Mouse (Mus musculus) MN1 (cell line): ENCODE measurements around the gene Mms19.
"Not testable (repeated sequence)": the region's sequence is repeated elsewhere in the genome, so short reads cannot be mapped to it uniquely, and the experiment has no call there.

Experiments
- DNase-seq: peaks from one replicate; pipeline ENCODE4 v3.0.0-alpha.2; 2016; ENCODE audit warnings: low spot score

Mms19 gene

GRCm38 (mm10) chr19:41933179-41934086 is 47.5 kb downstream of the Mms19 start, which contains the start of the genes Exosc1 and Zdhhc16:
Gene Exosc1, minus strand, starts transcription at chr19:41933423.
Gene Zdhhc16, plus strand, starts transcription at chr19:41933480.
- peak; percentile 93 for DNase-seq

DNA sequence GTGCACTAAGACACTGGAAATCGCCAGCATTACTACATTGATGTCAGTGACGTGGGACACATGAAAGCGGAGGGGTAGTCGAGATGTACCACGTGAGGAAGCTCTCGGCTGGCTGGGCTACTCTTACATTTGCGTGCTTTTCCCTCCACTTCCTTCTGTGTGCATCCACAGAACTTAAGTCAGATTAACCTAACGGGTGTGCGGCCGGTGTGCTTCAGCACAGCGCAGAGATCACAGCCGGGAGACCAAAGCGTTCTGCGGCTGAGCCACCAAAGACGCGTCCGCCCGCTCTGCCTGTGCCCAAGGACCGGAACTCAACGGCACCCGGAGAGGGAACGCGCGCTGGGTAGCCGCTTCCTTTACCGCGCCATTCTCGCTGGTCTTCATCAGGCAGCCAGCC is 48.3 kb downstream of the Mms19 start:
- peak; percentile 50 for DNase-seq

- DNase-seq = no peak
These were observed 60.4 kb downstream of the Mms19 start for GRCm38 (mm10) chr19:41920412-41921067.

DNA sequence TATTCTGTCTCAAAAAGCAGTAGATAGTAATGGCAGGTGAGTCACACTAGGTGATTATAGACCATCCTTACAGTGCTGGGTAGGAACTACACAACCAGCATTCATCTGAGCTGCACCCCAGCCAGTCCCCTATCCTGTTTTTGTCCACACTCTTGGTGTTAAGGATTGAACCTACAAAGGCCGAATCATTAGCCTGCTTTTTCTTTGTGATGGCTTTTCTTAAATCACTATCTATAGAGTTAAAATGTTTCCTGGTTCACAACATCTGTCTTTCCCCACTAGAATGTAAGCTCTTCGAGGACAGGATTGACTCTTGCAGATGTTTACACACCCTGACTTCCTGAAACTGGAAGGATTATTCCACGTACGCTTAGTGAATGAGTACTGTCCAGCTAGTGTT is 61.5 kb downstream of the Mms19 start:
- DNase-seq = no peak

GRCm38 (mm10) chr19:41916853-41917252 is 64.1 kb downstream of the Mms19 start:
- DNase-seq = no peak

DNA sequence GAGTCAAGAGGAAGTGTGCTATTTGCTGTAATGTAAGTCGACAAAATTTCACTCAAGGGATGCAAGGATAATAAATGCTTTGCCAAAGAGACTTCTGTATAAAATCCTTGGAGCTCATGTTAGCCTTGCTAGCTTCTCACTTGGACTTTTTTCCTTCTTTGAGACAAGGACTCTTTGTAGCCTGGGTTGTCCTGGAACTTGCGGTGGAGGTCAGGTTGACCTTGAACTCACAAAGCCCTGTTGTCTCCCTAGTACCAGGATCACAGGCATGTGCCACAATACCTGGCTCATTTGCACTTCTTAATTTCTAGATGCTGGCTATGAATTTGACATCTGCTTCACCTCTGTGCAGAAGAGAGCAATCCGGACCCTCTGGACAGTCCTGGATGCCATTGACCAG is 65.7 kb downstream of the Mms19 start:
- DNase-seq = no peak

- not testable (repeated sequence) for DNase-seq
These were observed 66.4 kb downstream of the Mms19 start for GRCm38 (mm10) chr19:41914592-41914882.

GRCm38 (mm10) chr19:41913774-41914591 is 67.0 kb downstream of the Mms19 start:
- DNase-seq = no peak

DNA sequence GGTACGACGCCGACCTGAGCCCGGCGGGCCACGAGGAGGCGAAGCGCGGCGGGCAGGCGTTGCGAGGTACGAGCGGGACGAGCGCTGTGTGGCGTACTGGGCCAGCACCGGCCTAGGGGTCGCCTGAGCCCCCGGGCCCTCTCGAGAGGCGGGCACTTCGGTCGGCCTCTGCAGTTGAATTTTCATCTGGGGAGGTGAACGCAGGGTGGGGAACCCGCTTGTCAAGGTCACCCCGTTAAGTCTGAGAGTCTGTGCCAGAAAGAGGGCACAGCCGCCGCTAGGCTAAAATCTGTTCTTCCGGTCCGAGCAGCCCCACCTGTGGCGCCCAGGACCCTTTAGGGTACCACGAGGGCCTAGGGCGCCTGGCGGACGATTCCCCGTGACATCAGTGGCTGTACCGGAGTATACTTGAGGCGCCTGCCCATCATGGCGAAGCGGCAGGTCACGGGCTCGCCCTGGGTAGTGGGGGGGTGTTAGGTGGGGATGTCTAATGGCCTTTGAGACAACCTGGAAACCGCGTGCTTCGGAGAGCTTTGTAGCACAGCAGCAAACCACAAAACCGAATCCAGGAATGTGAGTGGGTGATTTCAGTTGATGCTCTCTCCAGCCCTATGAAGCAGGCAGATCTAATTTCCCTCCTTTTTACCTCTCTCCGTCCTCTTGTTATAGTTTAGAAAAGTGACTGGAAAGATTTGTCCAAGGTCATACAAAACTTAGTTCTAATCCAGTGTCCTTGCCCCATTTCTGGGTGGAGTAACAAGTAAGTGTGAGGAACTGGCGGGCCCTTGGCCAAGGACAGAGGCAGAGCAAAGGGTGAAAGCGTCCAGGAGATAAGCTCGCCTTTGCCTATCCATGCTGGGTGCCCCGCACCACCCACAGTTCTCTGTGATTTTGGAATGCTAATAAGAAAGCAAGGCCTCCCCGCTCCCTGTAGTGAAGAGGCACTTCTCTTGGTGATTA is 68.6 kb downstream of the Mms19 start:
- peak; percentile 42 for DNase-seq

- peak; percentile 96 for DNase-seq
These were observed 69.5 kb downstream of the Mms19 start, which contains the start of gene Pgam1 for GRCm38 (mm10) chr19:41911178-41912073. Gene Pgam1, plus strand, starts transcription at chr19:41911923.

DNA sequence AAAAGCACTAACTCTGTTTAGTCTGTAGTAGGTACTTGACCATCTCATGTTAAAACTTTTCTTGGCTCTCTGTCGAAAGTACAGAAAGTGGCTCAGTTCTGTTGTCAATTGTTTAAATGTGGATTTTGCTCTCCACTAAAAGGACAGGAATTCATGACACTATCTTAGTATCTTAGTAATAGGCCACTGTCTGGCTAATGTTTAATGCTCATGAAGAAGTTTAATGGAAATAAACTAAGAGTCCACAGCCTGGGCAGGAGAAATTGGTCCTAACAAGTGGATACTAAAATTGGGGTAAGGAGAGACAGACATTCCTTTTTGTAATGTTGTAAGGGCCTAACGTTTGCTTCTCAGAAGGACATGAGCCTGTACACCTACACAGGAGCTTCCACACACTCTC is 70.6 kb downstream of the Mms19 start:
- no peak for DNase-seq

GRCm38 (mm10) chr19:41908736-41909135 is 72.2 kb downstream of the Mms19 start:
- no peak for DNase-seq

DNA sequence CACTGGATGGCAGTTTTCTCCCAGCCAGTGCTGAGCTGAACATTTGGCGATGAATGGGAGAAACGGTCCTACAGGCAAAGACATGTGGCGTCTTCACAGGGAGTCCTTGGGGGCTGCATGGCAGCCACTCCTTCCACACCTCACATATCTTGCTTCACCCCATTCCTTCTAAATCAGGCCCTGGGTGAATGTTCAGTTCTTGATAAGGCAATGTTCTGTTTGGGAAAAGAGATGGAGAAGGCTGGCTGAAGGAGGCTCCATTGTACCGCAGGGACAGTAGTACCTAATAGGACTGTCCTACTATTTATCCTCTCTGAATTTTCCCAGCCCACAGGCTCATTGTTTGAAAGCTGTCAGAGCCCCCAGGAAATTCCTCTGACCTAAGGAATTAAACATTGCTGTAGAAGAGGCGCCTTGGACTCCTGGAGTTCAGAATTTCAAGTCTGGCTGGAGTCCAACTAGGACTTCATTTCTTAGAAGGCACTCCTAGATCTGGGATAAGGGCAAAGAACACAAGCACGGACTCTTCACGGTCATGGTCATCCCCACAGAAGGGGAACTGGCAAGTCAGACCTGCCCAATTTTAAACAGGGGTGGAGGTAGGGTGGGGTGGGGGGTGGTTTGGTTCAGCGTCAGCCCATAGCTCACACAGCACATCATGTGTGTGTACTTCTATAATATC is 73.7 kb downstream of the Mms19 start:
- peak; percentile 14 for DNase-seq

- DNase-seq = no peak
These were observed 74.5 kb downstream of the Mms19 start for GRCm38 (mm10) chr19:41906311-41907078.

DNA sequence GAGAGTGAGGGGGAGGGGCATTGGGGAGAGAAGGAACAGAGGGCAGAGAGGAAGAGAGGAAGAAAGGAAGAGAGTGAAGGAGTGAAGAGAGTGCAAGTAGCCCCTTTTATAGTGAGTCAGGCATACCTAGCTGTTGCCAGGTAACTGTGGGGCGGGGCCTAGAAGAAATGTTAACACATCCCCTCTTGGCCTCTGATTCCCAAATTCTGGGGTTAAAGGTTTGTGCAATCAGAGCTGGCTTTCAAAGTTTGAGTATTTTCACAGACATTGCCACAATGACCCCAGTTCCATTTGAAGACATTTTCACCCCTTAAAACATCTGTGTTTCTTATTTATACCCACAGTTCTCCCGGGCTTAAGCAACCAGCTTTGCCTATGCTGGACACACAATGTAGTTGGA is 75.7 kb downstream of the Mms19 start:
- no peak for DNase-seq

DNA sequence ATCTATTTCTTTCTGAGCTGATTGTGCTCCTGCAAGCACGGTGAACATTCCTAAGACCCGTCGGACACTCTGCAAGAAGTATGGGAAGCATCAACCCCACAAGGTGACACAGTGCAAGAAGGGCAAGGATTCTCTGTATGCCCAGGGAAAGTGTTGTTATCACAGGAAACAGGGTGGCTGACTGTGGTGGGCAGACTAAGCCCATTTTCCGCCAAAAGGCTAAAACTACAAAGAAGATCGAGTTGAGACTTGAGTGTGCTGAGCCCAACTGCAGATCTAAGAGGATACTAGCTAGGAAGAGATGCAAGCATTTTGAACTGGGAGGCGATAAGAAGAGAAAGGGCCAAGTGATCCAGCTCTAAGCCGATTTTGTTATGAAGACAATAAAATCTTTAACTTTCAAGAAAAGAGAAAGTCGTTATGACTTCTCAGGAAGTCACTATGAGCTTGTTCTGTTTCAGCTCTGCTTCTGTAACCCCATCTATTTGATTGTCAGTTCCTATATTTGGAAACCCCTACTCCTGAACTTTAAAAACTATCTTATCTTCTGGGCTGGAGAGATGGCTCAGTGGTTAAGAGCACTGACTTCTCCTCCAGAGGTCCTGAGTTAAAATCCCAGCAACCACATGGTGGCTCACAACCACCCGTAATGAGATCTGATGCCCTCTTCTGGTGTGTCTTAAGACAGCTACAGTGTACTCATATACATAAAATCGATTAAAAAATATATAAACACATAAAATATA is 77.9 kb downstream of the Mms19 start:
- no peak for DNase-seq

- DNase-seq = peak; percentile 75
These were observed 79.3 kb downstream of the Mms19 start for GRCm38 (mm10) chr19:41901696-41902095.

DNA sequence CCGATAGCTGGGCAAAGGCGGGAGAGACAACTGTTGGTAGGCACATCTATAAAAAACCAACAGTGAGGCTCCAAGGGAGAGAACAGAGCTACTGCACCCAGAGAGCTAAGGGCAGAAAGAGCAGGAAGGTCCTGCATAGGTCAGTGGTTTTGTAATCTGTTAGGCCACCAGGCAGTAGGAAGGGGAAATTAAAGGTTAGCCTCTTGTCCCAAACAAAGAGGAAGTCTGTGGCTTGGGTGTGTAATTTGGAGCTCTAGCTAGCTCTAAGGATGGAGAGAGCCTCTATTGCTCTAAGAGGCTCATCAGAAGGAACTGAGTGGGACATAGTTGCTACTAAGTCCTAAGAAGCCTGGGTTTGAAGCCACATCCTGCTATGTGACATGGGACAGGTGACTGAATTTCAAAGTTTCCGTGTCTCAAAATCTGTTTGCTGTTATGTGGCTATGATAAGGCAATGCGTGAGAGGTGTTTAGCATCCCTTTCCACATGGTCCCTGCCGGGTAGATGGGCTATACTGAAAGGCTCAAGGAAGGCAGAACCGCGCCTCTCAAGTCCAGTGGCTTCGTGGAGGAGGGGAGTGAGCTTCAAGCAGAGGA is 80.4 kb downstream of the Mms19 start:
- no peak for DNase-seq
